Mouse (Mus musculus) gastrocnemius, postnatal 25 days (tissue): ENCODE data around the gene Abca12. TPM values are rescaled to one million over a fixed set of nuclear protein-coding genes. Genes with fewer than 3 reads are reported as not detected.

Source experiments
- total RNA-seq, 2 experiments: library from RNA; stranded (reverse); gene quantifications; 1 replicate in 1 of 2; 2 replicates in 1 of 2; pipeline ENCODE4 v1.2.3; 2021

Abca12 gene
- total RNA-seq, 2 experiments from 2014 or later, result not detected

Other genes starting within 250 kb of the Abca12 start
- 10 to 100 TPM; 21.4 to 23.2 TPM for gene Atic, start 142.2 kb upstream of the Abca12 start, total RNA-seq
- 100 to 1,000 TPM in 1 of 2 experiments, 10 to 100 TPM in 1; 78.3 to 114 TPM for gene Fn1, start 238.3 kb upstream of the Abca12 start, total RNA-seq